Mouse (Mus musculus): Measurements from ENCODE around the gene Col6a2.

The Col6a2 gene

DNA sequence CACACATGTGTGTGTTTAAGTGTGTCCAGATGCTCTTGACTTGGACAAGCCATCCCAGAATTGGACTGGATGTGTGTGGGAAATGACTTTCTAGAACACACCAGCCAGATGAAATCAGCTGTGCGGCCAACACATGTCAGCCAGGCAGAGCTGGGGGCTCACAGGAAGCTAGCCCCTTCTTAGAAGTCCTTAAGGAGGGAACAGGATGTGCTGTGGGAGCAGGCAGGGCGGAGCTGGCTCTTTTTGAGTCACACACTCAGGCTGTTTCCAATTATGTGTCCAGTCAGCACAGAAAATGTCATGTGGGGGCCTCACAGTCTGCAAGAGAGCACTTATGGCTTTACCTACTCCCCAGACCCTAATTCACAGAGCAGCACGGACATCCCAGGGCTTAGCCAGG, 12.6 kb upstream of the Col6a2 start:
- peak; percentile 74 for DNase-seq (ENCODE audit: low read depth, low spot score)

DNA sequence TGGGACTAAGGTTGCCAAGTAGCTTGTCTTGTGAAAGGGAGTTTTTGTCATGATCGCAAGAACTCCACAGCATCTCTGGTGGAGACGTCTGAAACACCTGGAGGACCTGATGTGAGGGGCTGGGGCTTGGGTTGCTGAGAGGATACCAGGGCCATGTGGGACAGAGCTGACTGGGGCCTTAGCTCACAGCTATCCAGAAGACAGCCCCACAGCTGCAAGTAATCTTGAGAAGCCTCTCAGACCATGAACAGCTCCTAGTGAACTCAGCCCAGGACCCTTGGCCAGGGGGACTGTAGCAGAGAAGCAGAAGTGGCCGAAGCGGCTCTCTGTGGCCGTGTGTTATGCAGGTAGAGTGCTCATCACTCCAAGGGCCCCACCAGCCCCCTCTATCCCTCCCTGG, 11.2 kb upstream of the Col6a2 start:
- DNase-seq (ENCODE audit: low read depth, low spot score) = no peak

DNA sequence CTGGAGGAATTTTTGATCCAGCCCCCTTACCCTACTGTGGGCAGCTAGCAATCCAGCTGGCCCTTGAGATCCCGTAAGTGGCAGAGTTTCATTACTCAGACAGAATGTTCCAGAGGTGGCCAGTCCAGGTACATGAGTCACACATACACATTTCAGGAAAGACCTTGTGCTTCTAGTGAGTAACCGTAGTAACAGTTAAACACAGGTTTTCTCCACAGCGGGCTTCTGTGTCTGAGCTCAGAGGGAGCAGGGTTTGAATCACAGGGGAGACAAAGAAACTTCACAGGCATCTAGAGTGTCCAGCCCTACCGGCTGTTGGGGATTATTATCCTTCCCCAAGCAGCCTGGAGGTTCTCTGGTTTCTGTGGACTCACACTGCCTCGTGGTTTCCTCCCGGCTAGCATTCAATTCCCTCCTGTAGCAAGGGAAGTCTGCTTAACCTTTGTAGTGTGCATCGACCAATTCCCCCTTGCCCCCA, 10.7 kb upstream of the Col6a2 start:
- DNase-seq (ENCODE audit: low read depth, low spot score) = no peak

DNA sequence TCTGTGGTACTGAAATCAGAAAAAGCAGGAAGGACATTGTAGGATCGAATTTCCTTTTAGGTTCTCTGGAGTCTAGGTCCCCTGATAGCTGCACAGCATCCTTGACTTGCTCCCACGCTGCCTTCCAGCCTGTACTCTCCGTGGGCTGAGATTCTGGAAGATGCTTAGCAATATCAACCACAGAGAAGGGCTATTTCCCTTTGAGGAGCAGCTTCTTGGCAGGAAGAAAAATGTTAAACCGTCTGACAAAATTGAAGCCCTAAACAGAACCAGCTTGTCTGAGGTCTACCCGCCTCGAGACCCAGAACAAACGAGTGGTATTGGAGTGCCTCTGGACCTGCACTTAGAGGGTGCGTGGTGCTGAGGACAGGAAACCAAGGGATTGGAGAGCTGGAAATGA, 9.2 kb upstream of the Col6a2 start:
- no peak for DNase-seq (ENCODE audit: low read depth, low spot score)

DNA sequence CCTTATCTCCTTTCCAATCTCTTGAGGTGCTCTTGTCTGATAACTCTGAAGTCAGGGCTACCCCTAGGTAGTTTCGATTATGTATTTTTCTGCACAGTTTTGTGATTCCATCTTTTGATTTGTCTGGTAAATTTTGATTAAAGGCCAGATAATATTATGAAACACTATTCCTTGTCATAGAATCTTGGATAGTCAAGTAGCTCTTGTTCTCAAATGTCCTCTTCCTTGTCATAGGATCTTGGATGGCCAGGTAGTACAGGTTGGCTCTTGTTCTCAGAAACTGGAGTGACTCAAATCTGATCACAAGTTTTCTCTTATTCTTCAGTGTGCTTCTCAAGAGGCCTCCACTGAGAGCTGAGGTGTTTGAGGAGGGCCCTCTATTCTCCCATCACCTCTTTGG, 7.2 kb upstream of the Col6a2 start:
- DNase-seq (ENCODE audit: low read depth, low spot score) = no peak

DNA sequence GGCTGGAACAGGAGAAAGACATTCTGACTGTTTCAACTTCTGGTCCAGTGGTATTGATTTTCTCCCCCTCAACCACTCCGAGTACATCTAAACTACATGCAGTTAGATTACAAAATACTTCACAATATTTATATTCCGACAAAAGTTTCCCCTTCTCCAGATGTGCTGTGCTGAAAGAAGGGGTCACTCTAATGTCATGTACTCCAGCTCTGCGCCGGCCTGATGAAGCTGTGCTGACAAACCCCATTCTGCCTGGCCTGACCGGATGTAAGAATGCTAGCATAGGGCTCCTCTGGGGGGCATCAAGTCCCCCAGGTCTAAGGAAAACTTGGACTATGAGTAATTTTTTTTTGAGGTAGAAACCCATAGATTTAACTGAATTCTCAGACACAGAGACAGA, 4.3 kb upstream of the Col6a2 start:
- DNase-seq (ENCODE audit: low read depth, low spot score) = no peak

DNA sequence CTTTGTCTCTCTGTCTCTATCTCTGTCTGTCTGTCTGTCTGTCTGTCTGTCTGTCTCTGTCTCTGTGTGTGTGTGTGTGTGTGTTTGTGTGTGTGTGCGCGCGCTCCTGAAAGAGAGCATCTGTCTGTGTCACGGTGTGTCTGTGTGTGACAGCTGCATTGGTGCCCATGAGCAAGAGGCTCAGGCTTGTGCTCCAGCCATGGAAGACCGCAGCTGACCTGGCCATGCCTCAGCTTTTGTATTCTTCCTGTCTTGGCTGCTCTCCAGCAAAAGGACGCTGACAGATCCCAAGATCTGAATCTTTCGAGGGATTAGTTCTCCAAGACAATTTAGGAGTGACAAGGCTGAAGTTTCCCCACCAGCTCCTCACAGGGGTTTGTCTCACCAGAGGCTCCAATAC, 1.5 kb upstream of the Col6a2 start:
- no peak for DNase-seq (ENCODE audit: low read depth, low spot score)

DNA sequence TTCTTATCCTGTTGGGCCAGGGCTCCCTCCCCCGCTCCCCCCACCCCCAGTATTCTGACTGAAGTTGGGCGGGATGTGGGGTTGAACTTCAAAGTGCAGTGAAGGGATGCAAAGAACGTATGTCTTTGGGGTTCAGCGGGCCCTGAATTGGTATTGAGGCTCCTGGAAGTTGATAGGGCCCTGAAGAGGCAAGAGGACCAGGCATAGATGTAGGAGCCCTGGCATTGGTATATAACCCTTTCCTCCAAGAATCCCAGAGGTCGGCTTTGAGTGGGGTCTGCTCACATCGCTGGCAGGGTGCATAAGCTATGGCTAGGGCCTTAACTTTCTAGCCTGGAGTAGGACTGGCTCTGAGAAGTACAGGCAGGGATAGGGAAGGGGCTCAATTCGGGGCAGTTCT, 304 bp upstream of the Col6a2 start:
- no peak for DNase-seq (ENCODE audit: low read depth, low spot score)

DNA sequence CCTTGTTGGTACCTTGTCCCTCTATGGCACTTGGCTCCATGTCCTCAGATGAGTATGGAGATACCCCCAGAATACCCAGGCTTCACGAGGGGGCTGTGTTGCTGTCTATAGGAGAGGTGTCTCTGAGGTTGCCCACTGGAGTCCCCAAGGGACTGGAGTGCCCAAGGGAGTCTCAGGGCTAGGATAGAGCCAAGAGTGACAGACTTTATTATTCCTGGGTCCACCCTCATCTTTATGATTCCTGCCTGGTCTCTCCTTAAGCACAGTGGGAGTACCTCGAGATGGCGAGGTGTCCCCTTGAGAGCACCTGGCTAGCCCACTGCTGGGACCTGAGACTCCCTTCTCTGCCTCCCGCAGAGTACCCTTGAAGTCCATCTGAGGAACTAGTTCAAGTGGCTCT, 1.0 kb downstream of the Col6a2 start:
- DNase-seq (ENCODE audit: low read depth, low spot score) = no peak

DNA sequence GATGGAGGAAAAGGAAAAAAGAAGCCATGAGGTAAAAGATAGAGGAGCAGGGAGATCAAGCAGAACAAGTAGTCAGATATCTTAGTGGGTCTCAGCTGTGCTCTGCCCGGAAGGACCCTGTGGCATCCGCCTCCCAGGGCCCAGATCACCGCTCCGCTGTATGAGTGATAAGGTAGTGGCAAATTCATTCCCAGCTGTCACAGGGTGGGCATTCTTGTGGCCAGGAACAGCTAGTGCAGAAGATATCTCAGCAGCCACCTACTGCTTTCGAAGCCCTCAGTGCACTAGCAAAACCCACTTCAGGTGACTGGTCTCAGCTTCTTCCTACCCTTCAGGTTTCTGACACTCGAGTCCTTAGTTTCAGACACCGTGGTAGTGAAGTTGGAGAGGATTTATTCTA, 11.0 kb downstream of the Col6a2 start:
- no peak for DNase-seq (ENCODE audit: low read depth, low spot score)

DNA sequence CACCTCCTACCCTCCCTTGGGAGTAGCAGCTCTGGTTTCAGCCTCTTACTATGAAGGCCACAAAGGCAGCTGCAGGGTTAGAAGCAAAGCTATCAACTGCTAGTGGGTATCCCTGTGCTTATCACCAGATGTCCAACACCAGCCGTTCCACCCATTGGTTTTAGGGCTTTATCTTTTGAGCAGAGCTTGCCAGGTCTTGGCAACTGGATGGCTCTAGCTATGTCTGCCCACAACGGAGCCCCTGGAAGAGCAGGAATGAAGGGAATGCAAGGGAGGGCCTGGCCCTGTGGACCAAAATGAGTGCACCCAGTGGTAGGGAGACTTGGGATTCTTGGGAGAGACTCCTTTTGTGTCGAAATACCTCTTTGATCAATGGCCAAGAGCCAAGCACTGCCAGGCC, 20.7 kb downstream of the Col6a2 start:
- DNase-seq (ENCODE audit: low read depth, low spot score) = no peak

DNA sequence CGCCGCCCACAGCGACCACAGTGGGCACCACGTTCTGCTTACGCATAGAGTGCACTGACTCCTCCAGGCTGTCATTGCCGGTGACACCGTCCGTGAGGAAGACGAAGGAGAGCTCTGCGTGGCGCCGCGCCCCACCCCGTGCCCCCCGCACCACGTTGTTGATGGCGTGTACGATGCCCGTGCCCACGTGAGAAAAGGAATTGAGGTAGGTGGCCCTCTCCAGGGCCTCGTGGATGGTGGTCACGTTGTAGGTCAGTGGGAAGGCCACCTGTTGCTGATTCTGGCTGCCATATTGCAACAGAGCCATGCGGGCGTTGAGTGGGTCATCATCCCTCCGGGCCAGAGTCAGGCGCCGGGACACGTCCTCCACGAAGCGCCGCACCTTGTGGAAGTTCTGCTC, 27.1 kb downstream of the Col6a2 start:
- DNase-seq (ENCODE audit: low read depth, low spot score) = no peak

DNA sequence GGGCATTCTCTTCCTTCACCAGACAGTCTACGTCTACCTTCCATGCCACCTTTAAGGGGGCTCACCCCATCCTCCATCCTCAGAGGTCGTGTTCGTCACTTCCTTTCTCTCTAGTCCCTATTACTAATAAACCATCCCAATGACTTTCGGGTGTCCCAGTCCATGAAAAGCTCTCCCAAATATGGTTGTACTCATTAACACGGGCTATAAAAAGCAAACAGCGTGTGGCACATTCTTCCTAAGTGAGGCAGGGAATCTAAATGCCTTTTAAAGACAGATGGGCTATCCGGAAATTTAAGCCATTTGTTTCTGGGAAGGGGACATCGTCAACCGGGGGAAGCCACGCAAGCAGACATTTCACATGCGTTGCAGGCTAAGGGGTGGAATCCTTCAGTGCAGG, 33.2 kb downstream of the Col6a2 start:
- no peak for DNase-seq (ENCODE audit: low read depth, low spot score)

DNA sequence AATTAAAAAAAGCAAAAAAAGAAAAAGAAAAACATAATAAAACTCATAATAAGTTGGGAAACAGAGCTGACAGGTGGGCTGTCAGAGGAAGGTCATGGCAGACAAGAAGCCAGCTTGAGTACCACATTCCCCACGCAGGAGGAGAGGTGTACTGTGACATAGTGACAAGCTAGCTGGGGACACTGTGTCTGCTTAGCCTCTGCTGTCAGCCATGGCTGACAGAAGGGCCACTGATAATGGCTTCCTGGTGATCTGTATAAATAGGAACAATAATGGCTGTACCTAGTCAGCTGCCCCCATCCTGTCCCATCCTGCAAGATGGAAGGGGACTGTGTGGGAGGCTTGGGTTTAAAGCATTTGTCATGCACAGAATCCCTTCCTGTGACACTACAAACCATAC, 37.2 kb downstream of the Col6a2 start:
- no peak for DNase-seq (ENCODE audit: low read depth, low spot score)

DNA sequence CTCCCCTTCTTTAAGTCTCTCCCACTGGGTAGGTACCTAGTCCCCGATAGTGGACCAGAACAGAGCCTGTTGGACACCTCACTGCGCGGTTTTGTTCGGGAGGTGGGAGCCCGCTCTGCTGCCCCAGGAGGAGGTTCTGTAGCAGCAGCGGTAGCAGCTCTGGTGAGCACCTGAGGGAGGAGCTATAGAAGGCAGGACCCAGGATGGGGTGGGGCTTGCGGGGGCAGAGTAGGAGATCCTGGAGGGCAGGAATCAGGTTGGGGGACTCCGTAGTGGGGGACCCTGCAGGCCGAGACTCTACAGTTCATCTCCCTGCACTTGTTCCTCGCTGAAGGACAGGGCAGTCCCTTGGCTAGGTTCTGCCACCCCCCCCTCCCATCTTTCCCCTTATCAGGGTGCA, 39.3 kb downstream of the Col6a2 start:
- DNase-seq (ENCODE audit: low read depth, low spot score) = no peak

DNA sequence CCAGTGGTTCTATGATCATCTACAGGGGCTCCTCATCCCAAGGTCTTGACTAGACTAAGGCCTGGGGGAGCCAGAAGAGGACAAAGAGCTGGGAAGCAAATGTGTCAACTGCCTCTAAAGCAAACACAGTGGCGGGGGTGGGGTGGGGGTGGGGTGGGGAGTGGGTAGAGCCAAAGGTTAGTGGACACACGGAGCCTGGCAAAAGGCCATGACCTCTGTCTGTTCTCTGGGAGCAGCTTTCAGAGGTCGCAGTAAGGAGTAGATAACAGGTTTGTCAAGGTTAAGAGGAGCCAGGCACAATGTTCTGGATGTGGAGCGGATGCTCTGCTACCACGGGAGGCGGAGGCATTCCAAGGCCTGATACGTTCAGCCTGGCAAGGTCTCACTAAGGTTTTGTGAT, 46.5 kb downstream of the Col6a2 start:
- no peak for DNase-seq (ENCODE audit: low read depth, low spot score)

DNA sequence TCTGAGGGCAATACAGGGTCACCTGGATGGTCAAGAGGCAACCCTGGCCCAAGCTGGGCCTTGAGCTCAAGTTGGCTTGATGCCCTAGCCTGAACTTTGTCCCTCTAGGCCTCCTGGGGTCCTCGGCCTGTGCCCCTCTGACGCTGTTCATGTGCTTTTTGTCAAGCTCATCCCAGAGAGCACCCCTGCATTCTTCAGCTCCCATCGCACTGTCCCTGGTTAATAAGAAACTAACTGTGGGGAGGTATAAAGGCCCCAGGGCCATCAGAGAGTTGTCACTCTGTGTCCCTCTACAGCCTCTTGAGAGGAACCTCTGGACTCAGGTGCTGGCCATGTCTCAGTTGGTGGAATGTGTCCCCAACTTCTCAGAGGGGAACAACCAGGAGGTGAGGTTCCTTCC, 48.1 kb downstream of the Col6a2 start, which contains the start of gene Ftcd:
Gene Ftcd (plus strand): TSS at position 275 of the 400 bp plus-strand sequence.
- no peak for DNase-seq (ENCODE audit: low read depth, low spot score)

DNA sequence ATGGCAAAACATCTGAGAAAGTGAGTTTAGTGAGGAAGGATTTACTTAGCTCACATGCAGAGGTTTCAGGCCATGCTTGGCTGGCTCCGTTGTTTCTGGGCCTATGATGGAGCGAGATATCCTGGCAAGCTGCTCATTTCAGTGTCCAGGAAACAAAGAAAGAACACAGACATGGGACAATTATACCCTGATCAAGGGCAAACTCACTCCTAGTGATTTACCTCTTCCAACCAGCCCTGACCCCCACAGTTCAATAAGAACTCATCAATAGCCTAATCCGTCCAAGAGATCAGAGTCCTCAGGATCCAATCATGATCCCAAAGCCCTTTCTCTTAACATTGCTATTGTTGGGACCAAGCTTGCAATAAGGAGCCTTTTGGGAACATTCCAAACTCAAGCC, 51.3 kb downstream of the Col6a2 start:
- DNase-seq (ENCODE audit: low read depth, low spot score) = no peak

DNA sequence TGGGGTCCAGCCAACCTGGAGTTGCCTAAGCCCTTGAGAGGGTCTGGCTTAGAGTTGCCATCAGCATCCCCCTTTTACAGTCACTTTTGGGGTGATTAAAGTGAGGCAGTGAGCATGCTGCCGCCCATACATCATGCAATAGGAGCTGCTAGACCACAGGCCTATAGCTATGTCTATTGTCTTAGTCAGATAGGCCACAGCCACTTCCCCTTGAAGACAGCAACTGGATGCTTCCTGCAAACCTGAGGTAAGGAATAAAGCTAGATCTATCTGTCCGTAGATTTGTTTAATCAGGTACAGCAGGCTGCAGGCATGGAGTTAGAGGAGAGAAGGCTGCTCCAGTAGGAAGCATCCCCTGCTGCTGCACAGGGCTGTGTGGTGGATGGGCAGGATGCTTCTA, 52.4 kb downstream of the Col6a2 start:
- DNase-seq (ENCODE audit: low read depth, low spot score) = no peak

DNA sequence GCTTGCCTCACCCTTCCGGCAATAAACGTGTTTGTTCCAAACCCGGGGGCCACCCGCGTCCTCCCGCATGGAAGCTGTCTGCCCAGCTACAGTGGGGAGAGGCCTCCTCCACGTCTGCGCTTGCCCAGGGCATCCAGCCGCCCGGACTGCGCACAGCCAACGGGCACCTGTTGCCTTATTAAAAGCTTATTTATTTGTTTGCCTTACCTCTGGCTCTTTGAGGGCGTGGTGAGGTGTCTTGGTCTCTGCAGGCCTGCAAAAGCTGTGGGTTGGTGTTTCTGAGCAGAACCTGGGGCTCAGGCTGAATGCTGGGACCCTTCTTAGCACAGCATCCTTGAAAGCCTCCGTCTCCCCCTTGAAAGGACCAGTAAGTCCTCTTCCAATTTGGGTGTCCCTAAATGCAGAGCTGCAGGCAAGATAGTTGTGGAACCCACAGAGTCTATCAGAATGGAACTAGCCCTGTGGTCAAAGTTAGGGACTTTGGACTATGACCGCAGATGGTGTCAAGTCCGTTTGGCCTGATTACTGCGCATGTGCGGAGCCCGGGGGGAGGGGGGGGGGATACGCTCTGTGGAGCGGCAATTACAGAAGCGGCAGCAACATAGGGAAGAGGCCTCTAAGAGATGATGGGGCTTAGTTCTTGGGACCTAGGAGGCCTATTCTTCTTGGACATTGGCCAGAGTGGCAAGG, 53.3 kb downstream of the Col6a2 start:
- DNase-seq (ENCODE audit: low read depth, low spot score) = no peak

DNA sequence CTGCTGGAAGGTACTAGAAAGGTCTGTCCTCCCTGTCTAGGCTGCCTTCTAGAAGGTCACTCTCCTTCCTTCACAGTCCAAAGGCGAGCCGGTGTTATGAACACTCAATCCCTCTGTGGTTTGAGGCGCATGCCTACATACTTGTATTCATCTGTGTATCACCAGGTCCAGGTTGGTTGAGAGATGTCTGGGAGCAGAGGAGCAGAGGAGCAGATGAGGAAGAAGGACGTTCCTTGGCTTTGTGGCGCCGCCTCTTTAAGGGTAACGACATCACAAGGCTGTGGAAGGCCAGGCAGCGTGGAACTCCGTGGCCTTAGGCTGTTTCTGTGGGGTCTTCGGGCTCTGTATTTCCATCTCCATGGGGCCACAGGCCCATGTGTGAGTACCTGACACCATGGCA, 61.5 kb downstream of the Col6a2 start, which contains the start of gene Spatc1l:
Gene Spatc1l (plus strand): TSS at position 301 of the 400 bp plus-strand sequence.
- DNase-seq (ENCODE audit: low read depth, low spot score) = no peak

DNA sequence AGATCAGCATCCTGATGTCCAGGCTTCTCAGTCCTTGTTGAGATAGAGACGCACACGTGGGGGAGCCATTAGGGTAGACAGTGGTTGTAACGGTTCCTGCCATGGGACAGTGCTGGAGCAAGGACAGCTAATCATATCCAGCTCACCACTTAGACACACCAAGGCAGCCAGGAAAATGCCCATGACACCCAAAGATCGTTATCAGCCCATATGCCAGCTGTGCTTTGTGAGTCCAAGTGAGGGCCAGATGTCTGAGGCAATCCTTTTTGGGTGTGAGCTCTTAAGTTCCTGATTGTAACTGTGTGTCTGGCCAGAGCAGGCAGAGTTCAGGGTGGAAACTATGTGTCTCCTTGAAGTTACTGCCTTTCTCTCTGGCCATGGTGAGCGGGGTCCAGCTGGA, 69.4 kb downstream of the Col6a2 start:
- DNase-seq (ENCODE audit: low read depth, low spot score) = no peak

DNA sequence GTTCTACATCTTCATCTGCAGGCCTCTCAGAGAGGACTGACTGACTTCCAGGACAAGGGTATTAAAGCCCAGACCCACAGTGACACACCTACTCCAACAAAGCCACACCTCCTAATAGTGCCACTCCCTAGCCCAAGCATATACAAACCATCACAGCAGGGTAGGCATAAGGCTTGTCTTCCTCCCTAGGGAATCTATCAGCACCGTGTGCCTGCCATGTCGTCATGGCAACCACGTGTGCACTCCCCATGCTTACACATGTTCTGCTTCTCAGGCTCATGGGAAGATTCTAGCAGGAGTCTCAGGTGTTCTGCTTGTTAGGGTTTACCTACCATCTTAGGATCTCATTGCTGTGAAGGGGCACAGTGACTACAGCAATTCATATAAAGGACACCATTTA, 71.9 kb downstream of the Col6a2 start:
- DNase-seq (ENCODE audit: low read depth, low spot score) = no peak

DNA sequence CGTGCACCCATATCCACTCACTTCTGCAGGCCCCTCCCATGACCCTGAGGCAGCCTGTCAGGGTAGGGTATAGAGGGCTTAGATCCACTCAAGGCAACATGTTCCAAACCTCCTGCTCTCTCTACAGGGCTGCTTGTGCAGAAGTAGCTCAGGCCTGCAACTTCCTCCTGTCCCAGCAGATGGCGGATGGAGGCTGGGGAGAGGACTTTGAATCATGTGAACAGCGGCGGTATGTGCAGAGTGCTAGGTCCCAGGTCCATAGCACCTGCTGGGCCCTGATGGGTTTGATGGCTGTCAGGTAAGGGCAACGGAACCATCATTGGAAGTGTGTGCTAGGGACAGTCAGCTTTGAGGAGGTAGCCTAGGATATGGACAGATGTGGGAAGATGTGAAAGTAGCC, 73.0 kb downstream of the Col6a2 start:
- DNase-seq (ENCODE audit: low read depth, low spot score) = no peak
